Mouse (Mus musculus): ENCODE measurements around the gene Lcp1. TPM values are rescaled to one million over a fixed set of nuclear protein-coding genes. Genes with fewer than 3 reads are reported as not detected.

Gene Lcp1
- polyA plus RNA-seq, 1 experiment: not detected

- no peak overlapping the region for H3K27ac ChIP-seq (ENCODE audit: insufficient read depth, low read depth, low read length)
- H3K4me3 ChIP-seq (ENCODE audit: insufficient read depth, low read depth, low read length): no peak overlapping the region
- 86% methylated on average over 8 of the region's 8 CpGs for WGBS
- no peak for TF ChIP-seq CTCF (IDR thresholded peaks at IDR 0.05; ENCODE audit: insufficient read depth, low read depth, low read length)
- TF ChIP-seq POLR2A (IDR thresholded peaks at IDR 0.05; ENCODE audit: insufficient read depth, low read depth, low read length): no peak
- no peaks in the 10 kb centered on the region for H3K4me1 ChIP-seq (ENCODE audit: control insufficient read depth, insufficient read depth, low read length)
Observed at GRCm38 (mm10) chr14:75180551-75180978, 49.7 kb downstream of the Lcp1 start.

DNA sequence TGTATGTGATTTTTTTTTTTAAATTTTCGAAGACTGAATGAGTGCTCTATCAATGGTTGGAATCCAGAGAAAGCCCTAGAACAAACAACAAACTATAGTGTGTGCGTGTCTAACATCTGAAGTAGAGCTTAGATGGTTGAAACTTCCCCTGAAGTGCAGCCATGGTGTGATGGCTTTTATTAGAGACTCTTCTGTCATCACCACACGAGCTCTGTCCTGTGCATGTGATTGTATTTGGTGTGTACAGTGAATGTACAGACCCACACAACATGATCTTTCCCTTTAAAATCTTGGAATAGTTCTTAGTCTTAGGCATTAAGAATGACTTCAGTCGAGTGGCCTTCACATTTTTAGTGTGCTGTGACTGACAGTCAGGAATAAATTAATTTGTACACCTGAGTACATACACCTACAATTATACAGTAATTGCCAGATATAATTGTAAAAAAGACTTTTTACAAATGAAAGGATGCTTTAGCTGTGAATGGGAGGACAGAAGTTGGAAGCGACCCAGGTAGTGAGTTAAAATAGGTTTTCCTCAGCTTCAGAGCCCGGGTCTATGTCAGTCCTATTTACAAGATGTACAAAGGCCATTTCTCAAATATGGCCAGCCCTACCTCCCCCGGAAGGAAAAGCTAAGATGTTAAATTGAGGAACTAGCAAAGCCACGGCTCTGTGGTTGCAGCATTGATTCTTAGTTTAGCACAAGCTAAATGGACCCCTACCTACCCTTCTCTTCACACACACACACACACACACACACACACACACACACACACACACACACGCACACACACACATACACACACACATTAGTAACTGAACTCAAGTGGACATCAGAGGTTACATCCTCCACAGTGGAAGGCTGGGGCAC, 50.4 kb downstream of the Lcp1 start:
- H3K4me3 ChIP-seq (ENCODE audit: insufficient read depth, low read depth, low read length): no peak overlapping the region
- 81% methylated on average over 9 of the region's 9 CpGs for WGBS
- no peak overlapping the region for H3K27ac ChIP-seq (ENCODE audit: insufficient read depth, low read depth, low read length)
- TF ChIP-seq POLR2A (IDR thresholded peaks at IDR 0.05; ENCODE audit: insufficient read depth, low read depth, low read length): no peak
- no peak for TF ChIP-seq CTCF (IDR thresholded peaks at IDR 0.05; ENCODE audit: insufficient read depth, low read depth, low read length)
- H3K4me1 ChIP-seq (ENCODE audit: control insufficient read depth, insufficient read depth, low read length): no peaks in the 10 kb centered on the region

DNA sequence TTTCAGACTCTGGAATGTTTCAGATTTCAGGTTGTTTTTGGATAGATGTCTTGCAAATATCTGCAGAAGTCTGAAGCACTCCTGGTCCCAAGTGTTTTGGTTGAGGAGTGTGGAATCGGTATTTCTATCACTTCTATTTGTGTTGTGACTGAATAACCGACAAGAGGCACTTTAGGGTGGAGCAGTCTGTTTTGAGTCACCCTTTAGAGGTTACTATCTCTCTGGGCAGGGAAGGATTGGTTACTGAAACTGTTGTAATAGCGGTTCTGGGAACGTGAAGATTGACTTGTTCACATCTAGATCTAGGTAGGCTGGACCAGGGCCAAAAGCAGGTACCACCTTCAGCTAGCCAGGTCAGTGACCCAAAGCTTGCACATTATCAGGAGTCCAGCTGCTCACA, 51.5 kb downstream of the Lcp1 start:
- H3K4me1 ChIP-seq (ENCODE audit: control insufficient read depth, insufficient read depth, low read length): no peaks in the 10 kb centered on the region
- H3K27ac ChIP-seq (ENCODE audit: insufficient read depth, low read depth, low read length): no peak overlapping the region
- H3K4me3 ChIP-seq (ENCODE audit: insufficient read depth, low read depth, low read length): no peak overlapping the region
- 74% methylated on average over 4 of the region's 4 CpGs for WGBS
- TF ChIP-seq CTCF (IDR thresholded peaks at IDR 0.05; ENCODE audit: insufficient read depth, low read depth, low read length): no peak
- TF ChIP-seq POLR2A (IDR thresholded peaks at IDR 0.05; ENCODE audit: insufficient read depth, low read depth, low read length): no peak

- TF ChIP-seq POLR2A (IDR thresholded peaks at IDR 0.05; ENCODE audit: insufficient read depth, low read depth, low read length): no peak
- no peak for TF ChIP-seq CTCF (IDR thresholded peaks at IDR 0.05; ENCODE audit: insufficient read depth, low read depth, low read length)
- H3K4me3 ChIP-seq (ENCODE audit: insufficient read depth, low read depth, low read length): no peak overlapping the region
- WGBS: 91% methylated on average over 5 of the region's 5 CpGs
- no peak overlapping the region for H3K27ac ChIP-seq (ENCODE audit: insufficient read depth, low read depth, low read length)
- H3K4me1 ChIP-seq (ENCODE audit: control insufficient read depth, insufficient read depth, low read length): no peaks in the 10 kb centered on the region
Observed at GRCm38 (mm10) chr14:75182831-75183230, 51.9 kb downstream of the Lcp1 start.

DNA sequence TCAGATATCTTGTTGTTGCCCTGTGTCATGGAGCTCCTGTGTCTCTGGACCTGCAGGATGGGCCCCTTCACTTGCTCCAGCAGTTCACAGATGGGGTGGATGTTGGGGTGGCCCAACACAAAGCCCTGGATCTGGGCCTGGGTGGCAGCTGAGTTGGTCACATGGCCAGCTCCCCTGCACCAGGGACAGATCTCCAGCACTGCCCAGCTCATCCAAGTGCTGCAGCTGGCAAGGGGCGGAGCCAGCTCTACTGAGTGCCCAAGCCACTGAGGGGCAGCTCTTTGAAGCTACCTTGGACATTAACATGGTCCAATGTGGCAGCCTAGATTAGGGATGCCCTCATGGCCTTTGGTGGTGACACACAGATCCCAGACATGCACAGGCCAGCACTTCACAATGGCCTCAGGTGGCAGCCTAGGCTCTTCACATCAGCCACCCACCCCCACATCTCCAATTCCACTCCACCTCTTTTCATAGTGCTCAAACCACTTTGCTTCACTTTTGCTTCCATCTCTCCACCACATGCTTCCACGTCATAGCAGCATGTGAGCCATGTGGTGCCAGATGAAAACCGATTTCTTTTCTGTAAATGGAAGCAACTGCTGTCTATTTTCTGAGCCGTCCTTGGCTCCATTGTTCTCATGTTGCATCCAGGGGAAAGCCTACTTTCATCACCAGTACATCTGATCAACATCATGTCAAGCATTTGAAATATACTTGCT, 53.3 kb downstream of the Lcp1 start:
- 91% methylated on average over 4 of the region's 4 CpGs for WGBS
- H3K27ac ChIP-seq (ENCODE audit: insufficient read depth, low read depth, low read length): no peak overlapping the region
- no peaks in the 10 kb centered on the region for H3K4me1 ChIP-seq (ENCODE audit: control insufficient read depth, insufficient read depth, low read length)
- no peak for TF ChIP-seq POLR2A (IDR thresholded peaks at IDR 0.05; ENCODE audit: insufficient read depth, low read depth, low read length)
- TF ChIP-seq CTCF (IDR thresholded peaks at IDR 0.05; ENCODE audit: insufficient read depth, low read depth, low read length): no peak
- H3K4me3 ChIP-seq (ENCODE audit: insufficient read depth, low read depth, low read length): no peak overlapping the region

DNA sequence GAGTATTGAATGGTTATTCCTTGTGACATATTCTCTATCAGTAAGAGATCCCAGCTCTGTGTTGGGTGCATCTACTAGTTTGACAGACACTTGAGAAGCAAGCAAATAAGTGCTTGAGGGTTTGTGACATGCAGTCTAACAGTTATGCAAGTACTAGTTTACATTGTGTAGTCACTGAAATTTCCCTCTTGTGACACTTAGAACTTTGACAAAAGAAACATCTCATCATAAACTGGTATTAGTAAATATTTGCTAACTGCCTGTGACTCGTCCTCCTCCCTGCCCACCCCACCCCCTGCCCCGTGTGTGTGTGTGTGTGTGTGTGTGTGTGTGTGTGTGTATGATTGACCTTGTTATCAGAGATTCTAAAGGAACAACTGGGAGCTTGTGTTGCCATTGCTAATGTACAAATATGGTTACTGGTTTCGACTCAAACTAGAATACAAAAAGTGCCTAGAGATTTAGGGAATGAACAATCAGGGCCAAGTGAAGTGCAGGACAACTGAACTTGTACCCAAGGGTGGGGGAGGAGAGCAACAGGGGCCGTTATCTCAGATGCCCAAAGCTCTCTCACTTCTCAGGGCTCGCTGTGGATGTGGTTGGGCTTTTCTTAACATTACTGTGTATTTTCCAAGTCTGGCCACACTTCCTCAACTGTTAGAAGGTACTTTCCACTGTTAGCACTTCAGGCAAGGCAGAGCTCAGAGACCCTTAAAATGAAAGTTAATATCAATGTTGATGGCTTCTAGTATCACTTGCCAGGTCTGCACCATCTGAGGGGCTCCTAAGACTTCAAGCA, 55.1 kb downstream of the Lcp1 start:
- Histone ChIP-seq H3K4me1 (ENCODE audit: control insufficient read depth, insufficient read depth, low read length) (no peaks in the 10 kb centered on the region), H3K27ac (ENCODE audit: insufficient read depth, low read depth, low read length) (no peak overlapping the region), H3K4me3 (ENCODE audit: insufficient read depth, low read depth, low read length) (no peak overlapping the region)
- 80% methylated on average over 5 of the region's 5 CpGs for WGBS
- TF ChIP-seq CTCF (IDR thresholded peaks at IDR 0.05; ENCODE audit: insufficient read depth, low read depth, low read length) (no peak), POLR2A (IDR thresholded peaks at IDR 0.05; ENCODE audit: insufficient read depth, low read depth, low read length) (no peak)

DNA sequence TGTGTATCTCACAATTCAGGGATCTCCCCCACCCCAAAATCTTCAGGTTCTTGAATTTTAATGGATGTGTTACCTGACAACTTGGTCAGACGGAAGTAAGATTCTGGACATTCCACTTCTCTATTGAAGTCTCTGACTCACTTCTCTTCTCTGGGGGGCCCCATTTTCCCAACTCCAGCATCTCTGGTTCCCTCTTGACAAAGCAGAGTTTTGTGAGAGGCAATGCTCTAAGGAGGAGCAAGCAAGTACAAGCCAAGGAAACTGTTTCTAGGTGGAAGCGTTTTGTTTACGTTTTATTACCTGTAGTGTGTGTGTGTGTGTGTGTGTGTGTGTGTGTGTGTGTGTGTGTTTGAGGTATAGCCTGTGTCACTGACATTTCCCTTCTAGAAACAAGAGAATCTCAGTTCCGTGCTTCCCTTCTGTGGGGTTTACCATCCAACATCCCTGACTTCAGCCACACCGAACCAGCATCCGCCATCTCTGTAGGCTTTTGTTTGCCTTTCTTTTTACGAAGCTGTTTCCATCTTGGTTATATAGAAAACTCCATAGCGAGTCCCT, 56.0 kb downstream of the Lcp1 start:
- TF ChIP-seq POLR2A (IDR thresholded peaks at IDR 0.05; ENCODE audit: insufficient read depth, low read depth, low read length) (no peak), CTCF (IDR thresholded peaks at IDR 0.05; ENCODE audit: insufficient read depth, low read depth, low read length) (no peak)
- Histone ChIP-seq H3K27ac (ENCODE audit: insufficient read depth, low read depth, low read length) (no peak overlapping the region), H3K4me1 (ENCODE audit: control insufficient read depth, insufficient read depth, low read length) (no peaks in the 10 kb centered on the region), H3K4me3 (ENCODE audit: insufficient read depth, low read depth, low read length) (no peak overlapping the region)
- 89% methylated on average over 8 of the region's 8 CpGs for WGBS

GRCm38 (mm10) chr14:75188521-75188920, 57.6 kb downstream of the Lcp1 start:
- H3K4me3 ChIP-seq (ENCODE audit: insufficient read depth, low read depth, low read length): no peak overlapping the region
- TF ChIP-seq CTCF (IDR thresholded peaks at IDR 0.05; ENCODE audit: insufficient read depth, low read depth, low read length) (no peak), POLR2A (IDR thresholded peaks at IDR 0.05; ENCODE audit: insufficient read depth, low read depth, low read length) (no peak)
- H3K27ac ChIP-seq (ENCODE audit: insufficient read depth, low read depth, low read length): no peak overlapping the region
- WGBS: 72% methylated on average over 6 of the region's 6 CpGs
- no peaks in the 10 kb centered on the region for H3K4me1 ChIP-seq (ENCODE audit: control insufficient read depth, insufficient read depth, low read length)

All from olfactory bulb, adult 2 months (tissue).